Mouse (Mus musculus) liver, adult 2 months (tissue): ENCODE measurements around the gene Dmrt1. TPM values are rescaled to one million over a fixed set of nuclear protein-coding genes. Genes with fewer than 3 reads are reported as not detected.

ENCODE experiments used
- DNase-seq: peaks from one replicate; pipeline ENCODE4 v3.0.0-alpha.2; 2011; ENCODE audit warnings: low read depth, low spot score; ENCODE audit errors: extremely low read depth
- H3K27ac ChIP-seq: fragments of 200-500 bp; replicated peaks from 2 replicates; pipeline ENCODE4 v1.5.1; 2012; ENCODE audit warnings: low read depth, mild to moderate bottlenecking, control low read depth, inconsistent platforms, low read length; ENCODE audit not compliant: insufficient read depth
- H3K27me3 ChIP-seq: fragments of 200-500 bp; 2 replicates; pipeline ENCODE4 v1.6.1; 2012; ENCODE audit warnings: mild to moderate bottlenecking, moderate library complexity, low read length, inconsistent platforms; ENCODE audit not compliant: control insufficient read depth, insufficient read depth
- H3K36me3 ChIP-seq: fragments of 200-500 bp; 2 replicates; pipeline ENCODE4 v1.6.1; 2012; ENCODE audit warnings: low read length, inconsistent platforms; ENCODE audit not compliant: control insufficient read depth, insufficient read depth
- H3K4me1 ChIP-seq: fragments of 200-500 bp; 2 replicates; pipeline ENCODE4 v1.6.1; 2011; ENCODE audit warnings: low read length; ENCODE audit not compliant: control insufficient read depth, insufficient read depth
- H3K4me3 ChIP-seq: fragments of 200-500 bp; 2 replicates; pipeline ENCODE4 v1.5.1; 2011; ENCODE audit warnings: low read depth, mild to moderate bottlenecking, control low read depth, low read length, moderate library complexity; ENCODE audit not compliant: insufficient read depth
- H3K79me2 ChIP-seq: fragments of 200-500 bp; 2 replicates; pipeline ENCODE4 v1.6.1; 2012; ENCODE audit warnings: inconsistent platforms, mild to moderate bottlenecking, low read length, moderate library complexity; ENCODE audit not compliant: control insufficient read depth, insufficient read depth
- H3K9ac ChIP-seq: fragments of 200-500 bp; 2 replicates; pipeline ENCODE4 v1.6.1; 2012; ENCODE audit warnings: low read depth, mild to moderate bottlenecking, control low read depth, inconsistent platforms, low read length
- CTCF ChIP-seq: fragments of 200-500 bp; IDR thresholded peaks from 2 replicates; pipeline ENCODE4 v1.5.1; 2011; ENCODE audit warnings: low read depth, low read length, control low read depth
- POLR2A ChIP-seq: fragments of 200-500 bp; IDR thresholded peaks from 2 replicates; pipeline ENCODE4 v1.6.1; 2011; ENCODE audit warnings: low read length, control low read depth; ENCODE audit not compliant: insufficient read depth; ENCODE audit errors: extremely low read depth
- WGBS: fragments of 180-500 bp; shearing (Covaris S2); methylation state at CpG from one replicate; pipeline ENCODE4 v1.1.7; 2018; 5-methylcytosine and 5-hydroxymethylcytosine counted together
- polyA plus RNA-seq: library from polyadenylated mRNA; depleted of rRNA; stranded (reverse); fragments of >200 nt; gene quantifications from 2 replicates; pipeline ENCODE4 v1.2.3, GENCODE M21; 2012; rRNA removed
- total RNA-seq: library from RNA; depleted of rRNA; stranded (reverse); fragments of >200 nt; gene quantifications from 2 replicates; pipeline ENCODE4 v1.2.3, GENCODE M21; 2014; rRNA removed

The Dmrt1 gene
- total and polyA plus RNA-seq, 2 experiments = not detected

DNA sequence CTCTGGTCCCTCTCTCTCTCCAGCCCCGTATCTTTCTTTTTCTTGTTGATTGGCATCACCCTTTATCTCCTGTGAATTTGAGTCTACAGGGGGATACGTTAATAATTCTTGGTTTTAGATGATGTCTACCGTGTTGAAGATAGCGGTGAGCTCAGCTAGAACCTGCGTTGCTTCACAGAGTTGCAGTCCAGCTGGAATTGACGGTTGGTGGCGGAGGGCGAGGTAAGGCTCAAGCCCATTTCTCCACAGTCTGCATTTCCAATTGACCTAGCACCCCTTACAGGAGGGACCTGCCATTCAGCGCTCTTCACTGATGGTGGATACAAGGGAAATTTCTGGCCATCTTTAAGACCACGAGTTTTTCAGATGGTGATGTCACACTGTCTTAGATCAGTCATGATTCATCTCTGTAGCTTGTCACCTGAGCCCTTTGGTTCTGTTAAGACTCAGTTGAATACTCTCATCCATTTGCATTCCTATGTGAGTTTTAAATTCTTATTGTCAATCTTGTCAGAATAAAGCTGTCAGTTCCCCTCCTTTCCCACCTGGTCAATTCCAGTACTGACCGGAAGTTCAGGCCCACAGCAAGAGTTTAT lies 133.4 kb downstream of the Dmrt1 start:
- DNase-seq = no peak
- H3K27me3 ChIP-seq = no peaks in the 10 kb centered on the region
- H3K27ac ChIP-seq = no peak overlapping the region
- H3K79me2 ChIP-seq = no peaks in the 10 kb centered on the region
- no peaks in the 10 kb centered on the region for H3K4me1 ChIP-seq
- H3K4me3 ChIP-seq = no peak overlapping the region
- no peak for TF ChIP-seq POLR2A
- no peak for TF ChIP-seq CTCF
- 79% methylated on average over 11 of the region's 11 CpGs for WGBS
- H3K36me3 ChIP-seq = no peaks in the 10 kb centered on the region
- H3K9ac ChIP-seq = no peak overlapping the region

DNA sequence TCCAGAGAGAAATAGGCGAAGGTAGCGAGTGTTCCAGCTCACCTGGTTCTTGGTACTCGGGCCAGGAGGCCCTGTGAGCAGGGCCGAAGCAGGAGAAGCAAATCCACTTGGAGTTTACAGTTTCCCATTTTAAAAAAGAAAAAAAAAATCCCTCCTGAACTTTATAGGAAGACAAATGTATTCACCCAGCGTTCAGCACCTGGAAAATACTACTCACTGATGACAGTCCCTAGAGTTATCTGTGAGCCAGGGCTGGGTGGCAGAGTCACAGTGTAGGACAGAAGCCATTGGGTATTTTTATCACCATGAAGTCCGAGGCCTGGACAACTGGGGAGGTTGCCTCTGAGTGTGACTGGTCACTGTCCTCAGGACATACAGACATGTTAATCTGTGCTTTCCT lies 136.4 kb downstream of the Dmrt1 start:
- TF ChIP-seq POLR2A (no peak), CTCF (no peak)
- no peak overlapping the region for H3K27ac ChIP-seq
- H3K9ac ChIP-seq = no peak overlapping the region
- H3K4me1 ChIP-seq = no peaks in the 10 kb centered on the region
- H3K36me3 ChIP-seq = no peaks in the 10 kb centered on the region
- no peaks in the 10 kb centered on the region for H3K27me3 ChIP-seq
- no peak for DNase-seq
- 79% methylated on average over 6 of the region's 6 CpGs for whole genome bisulfite sequencing
- H3K4me3 ChIP-seq = no peak overlapping the region
- H3K79me2 ChIP-seq = no peaks in the 10 kb centered on the region

DNA sequence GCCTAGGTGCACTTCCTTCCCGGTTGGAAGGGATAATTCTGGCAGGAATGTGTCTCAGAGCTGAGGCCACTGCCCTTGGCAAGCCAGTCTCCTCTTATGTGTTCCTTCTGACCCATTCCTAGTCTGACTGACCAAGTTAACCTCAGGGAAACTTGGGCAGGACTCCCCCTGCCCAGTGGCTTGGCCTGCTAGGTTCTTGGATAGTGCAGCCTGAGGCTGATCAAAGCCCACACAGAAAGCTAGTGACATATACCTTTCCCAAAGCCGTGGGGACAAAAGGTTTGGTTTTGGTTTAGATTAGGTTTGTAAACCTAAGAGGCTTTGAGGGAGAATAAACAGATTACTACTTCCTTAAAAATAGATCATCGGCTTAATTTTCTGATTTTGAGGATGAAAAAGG lies 141.7 kb downstream of the Dmrt1 start:
- Histone ChIP-seq H3K4me3 (no peak overlapping the region), H3K36me3 (no peaks in the 10 kb centered on the region), H3K9ac (no peak overlapping the region), H3K27me3 (no peaks in the 10 kb centered on the region), H3K79me2 (no peaks in the 10 kb centered on the region), H3K4me1 (no peaks in the 10 kb centered on the region), H3K27ac (no peak overlapping the region)
- WGBS = 80% methylated on average over 3 of the region's 3 CpGs
- DNase-seq = no peak
- no peak for TF ChIP-seq CTCF
- TF ChIP-seq POLR2A = no peak

DNA sequence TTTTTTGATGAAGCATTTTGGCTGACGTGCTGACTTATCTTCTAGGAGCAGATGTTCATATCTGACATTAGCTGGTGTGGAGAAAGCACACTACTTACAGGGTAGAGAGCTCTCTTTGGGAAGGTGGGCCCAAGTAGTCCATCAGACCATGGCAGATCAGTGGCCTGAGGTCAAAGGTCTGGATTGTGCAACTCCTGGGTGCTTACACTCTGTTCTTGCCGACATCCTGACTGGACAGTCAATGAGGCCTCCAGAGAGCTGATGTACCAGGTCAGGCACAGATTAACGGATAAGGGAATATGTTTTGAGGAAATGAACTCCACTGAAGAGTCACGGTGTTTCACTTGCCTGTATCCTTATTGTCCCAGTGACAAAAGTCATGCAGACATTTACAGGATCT lies 143.3 kb downstream of the Dmrt1 start:
- Histone ChIP-seq H3K4me3 (no peak overlapping the region), H3K36me3 (no peaks in the 10 kb centered on the region), H3K27me3 (no peaks in the 10 kb centered on the region), H3K79me2 (no peaks in the 10 kb centered on the region), H3K27ac (no peak overlapping the region), H3K9ac (no peak overlapping the region), H3K4me1 (no peaks in the 10 kb centered on the region)
- peak; percentile 64 for DNase-seq
- 31% methylated on average over 4 of the region's 4 CpGs for WGBS
- TF ChIP-seq CTCF (no peak), POLR2A (no peak)

DNA sequence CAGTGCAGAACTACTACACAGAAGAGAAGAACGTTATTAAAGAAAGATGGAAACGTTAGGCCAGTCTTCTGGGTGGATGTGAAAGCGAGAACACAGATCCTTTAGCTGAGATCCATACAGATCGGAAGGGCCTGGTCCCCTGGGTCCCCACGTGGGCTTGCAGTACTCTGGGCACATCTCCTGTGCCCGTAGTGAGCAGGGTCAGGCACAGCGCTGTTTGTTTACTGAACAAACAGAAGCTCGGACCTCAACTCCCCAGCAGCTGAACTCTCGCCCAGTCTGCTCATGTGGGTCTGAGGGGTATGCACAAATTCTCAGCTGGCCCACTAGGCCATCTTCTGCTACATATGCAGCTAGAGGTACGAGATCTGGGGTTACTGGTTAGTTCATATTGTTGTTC lies 145.1 kb downstream of the Dmrt1 start:
- Histone ChIP-seq H3K27ac (no peak overlapping the region), H3K4me3 (no peak overlapping the region), H3K9ac (no peak overlapping the region), H3K27me3 (no peaks in the 10 kb centered on the region), H3K4me1 (no peaks in the 10 kb centered on the region), H3K36me3 (no peaks in the 10 kb centered on the region), H3K79me2 (no peaks in the 10 kb centered on the region)
- 27% methylated on average over 10 of the region's 10 CpGs for whole genome bisulfite sequencing
- TF ChIP-seq CTCF = no peak
- no peak for TF ChIP-seq POLR2A
- DNase-seq = peak; percentile 58

DNA sequence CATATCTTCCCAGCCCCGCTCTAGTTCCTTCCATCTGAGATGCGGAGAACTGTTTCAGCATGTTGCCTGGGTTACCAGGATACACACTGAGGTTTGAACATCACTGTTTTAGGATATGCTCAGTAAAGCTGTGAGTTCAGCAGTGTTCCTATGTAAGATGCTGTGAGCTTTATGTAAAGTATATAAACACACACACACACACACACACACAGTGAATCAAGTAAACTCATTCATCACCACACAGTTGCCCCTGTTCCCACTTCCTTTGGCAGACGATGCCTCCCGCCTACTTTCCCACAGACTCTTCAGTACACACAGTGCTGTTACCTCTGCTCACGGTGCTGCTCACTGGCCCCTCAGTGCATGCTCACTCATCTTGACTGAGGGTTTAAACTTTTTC lies 147.1 kb downstream of the Dmrt1 start:
- no peak overlapping the region for H3K27ac ChIP-seq
- H3K79me2 ChIP-seq = no peaks in the 10 kb centered on the region
- H3K4me1 ChIP-seq = no peaks in the 10 kb centered on the region
- 80% methylated on average over 5 of the region's 5 CpGs for WGBS
- no peaks in the 10 kb centered on the region for H3K36me3 ChIP-seq
- H3K4me3 ChIP-seq = no peak overlapping the region
- H3K27me3 ChIP-seq = no peaks in the 10 kb centered on the region
- TF ChIP-seq POLR2A (no peak), CTCF (no peak)
- DNase-seq = no peak
- H3K9ac ChIP-seq = no peak overlapping the region

Other genes with a start within 250 kb of the Dmrt1 start
- gene Dmrt3, start 104.7 kb downstream of the Dmrt1 start, total RNA-seq = not detected in 2 replicates
- gene Dmrt3, start 104.7 kb downstream of the Dmrt1 start, polyA plus RNA-seq = not detected in 2 replicates
- 0.47 and 0.74 TPM in 2 replicates for gene Dmrt2, start 166.8 kb downstream of the Dmrt1 start, total RNA-seq
- gene Dmrt2, start 166.8 kb downstream of the Dmrt1 start, polyA plus RNA-seq = 0.31 and 0.42 TPM in 2 replicates